Mouse (Mus musculus): ENCODE data around the gene 1110004F10Rik.
A peak's percentile ranks its signal among the peaks of the same experiment; 100 is the strongest.

The 1110004F10Rik gene

DNA sequence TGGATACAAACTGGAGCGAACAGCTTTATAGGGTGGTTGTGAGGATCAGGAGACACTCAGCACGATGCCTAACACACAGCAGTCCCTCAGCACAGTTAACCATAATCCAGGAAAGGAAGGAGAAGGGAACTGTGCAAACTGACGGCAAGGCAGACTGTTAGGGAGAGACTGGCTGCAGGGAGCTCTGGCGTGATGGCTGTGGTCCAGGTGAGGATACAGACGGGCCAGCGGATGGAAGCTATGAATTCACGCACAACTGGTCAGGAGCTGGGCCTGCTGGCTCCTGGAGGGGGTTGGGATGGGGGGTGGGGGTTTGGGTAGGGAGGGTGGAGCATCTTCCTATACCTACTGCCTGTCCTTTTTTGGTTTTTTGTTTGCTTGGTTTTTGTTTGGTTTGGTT lies 86.5 kb downstream of the 1110004F10Rik start:
- H3K36me3 ChIP-seq (ENCODE audit: insufficient read depth, low read length): peaks cover 73% of the 10 kb centered on the region
- H3K9me3 ChIP-seq (ENCODE audit: low read length): no peaks in the 10 kb centered on the region
- H3K4me3 ChIP-seq (replicated peaks; ENCODE audit: low read length): no peak overlapping the region
- TF ChIP-seq NANOG (IDR thresholded peaks at IDR 0.05; ENCODE audit: borderline replicate concordance, low read length) (no peak), CTCF (conservative IDR thresholded peaks at IDR 0.05; ENCODE audit: low read length) (no peak), POU5F1 (IDR thresholded peaks at IDR 0.05; ENCODE audit: borderline replicate concordance, low read length) (no peak)
- no peaks in the 10 kb centered on the region for H3K27me3 ChIP-seq (ENCODE audit: insufficient read depth, low read length)
- H3K4me1 ChIP-seq (replicated peaks; ENCODE audit: low read depth, low read length): peaks cover 78% of the 10 kb centered on the region

DNA sequence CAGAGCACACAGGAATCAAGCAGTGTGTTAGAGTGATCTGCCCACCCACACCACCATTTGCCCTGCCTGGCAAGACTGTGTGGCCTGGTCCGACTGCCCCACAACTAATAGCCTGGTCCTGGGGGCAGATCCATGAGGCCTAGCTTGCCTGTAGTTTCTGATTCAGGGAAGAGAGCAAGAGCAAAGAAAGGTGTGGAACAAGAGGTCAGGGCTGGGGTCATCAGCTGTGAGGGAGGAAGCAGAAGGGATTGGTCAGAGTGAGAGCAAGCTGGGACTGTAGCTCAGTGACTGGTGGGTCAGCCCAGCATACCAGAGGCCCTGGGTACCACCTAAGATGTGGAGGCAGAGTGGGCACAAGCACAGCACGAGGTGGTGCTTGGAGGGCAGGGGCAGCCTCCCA lies 87.9 kb downstream of the 1110004F10Rik start:
- Histone ChIP-seq H3K9me3 (ENCODE audit: low read length) (no peaks in the 10 kb centered on the region), H3K4me3 (replicated peaks; ENCODE audit: low read length) (peak overlapping the region; percentile 39; the same call in 1 of the 2 replicates), H3K4me1 (replicated peaks; ENCODE audit: low read depth, low read length) (peaks cover 72% of the 10 kb centered on the region), H3K27me3 (ENCODE audit: insufficient read depth, low read length) (no peaks in the 10 kb centered on the region), H3K36me3 (ENCODE audit: insufficient read depth, low read length) (peaks cover 86% of the 10 kb centered on the region)
- TF ChIP-seq NANOG (IDR thresholded peaks at IDR 0.05; ENCODE audit: borderline replicate concordance, low read length): no peak

DNA sequence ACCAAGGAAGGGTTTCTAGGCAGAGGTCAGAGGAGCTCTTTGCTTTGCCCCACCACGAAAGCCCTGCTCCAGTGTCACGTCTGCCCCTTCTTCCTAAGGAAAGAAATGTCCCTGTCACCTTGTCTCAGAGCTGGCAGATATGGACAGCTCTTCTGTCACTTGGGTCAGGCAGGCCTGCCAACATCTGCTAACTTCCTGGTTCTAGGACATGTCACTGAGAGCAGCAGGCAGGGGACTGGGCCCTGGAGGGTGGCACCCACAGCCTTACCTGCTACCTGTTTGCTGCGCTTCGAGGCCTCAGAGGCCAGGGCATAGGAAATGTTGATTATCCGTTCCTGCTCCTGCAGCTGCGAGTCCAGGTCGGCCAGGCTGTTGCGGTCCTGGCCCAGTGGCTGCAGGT lies 89.1 kb downstream of the 1110004F10Rik start:
- peaks cover 70% of the 10 kb centered on the region for H3K4me1 ChIP-seq (replicated peaks; ENCODE audit: low read depth, low read length)
- H3K27me3 ChIP-seq (ENCODE audit: insufficient read depth, low read length): no peaks in the 10 kb centered on the region
- H3K9me3 ChIP-seq (ENCODE audit: low read length): no peaks in the 10 kb centered on the region
- H3K36me3 ChIP-seq (ENCODE audit: insufficient read depth, low read length): peaks cover 94% of the 10 kb centered on the region
- H3K4me3 ChIP-seq (replicated peaks; ENCODE audit: low read length): no peak overlapping the region
- TF ChIP-seq NANOG (IDR thresholded peaks at IDR 0.05; ENCODE audit: borderline replicate concordance, low read length) (no peak), POU5F1 (IDR thresholded peaks at IDR 0.05; ENCODE audit: borderline replicate concordance, low read length) (no peak), CTCF (conservative IDR thresholded peaks at IDR 0.05; ENCODE audit: low read length) (no peak)

DNA sequence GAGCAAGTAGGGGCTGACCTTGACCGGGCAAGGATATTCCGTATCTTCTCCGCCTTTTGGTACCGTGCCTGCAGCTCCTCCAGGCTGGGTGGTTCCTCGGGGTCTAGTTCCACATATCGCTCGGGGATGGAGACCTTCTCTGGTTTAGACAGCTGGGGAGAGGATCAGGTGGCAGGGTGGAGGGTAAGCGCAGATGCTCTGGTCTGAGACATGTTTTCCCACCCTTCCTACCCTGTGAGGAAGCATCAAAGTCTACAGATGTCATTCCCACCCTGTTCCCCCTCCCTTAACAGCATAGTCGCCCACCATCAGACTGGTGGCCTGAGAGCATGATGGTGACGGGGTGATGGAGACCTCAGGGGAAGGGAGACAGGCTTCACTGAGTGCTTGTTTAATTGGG lies 90.2 kb downstream of the 1110004F10Rik start:
- no peak overlapping the region for H3K4me3 ChIP-seq (replicated peaks; ENCODE audit: low read length)
- peaks cover 95% of the 10 kb centered on the region for H3K36me3 ChIP-seq (ENCODE audit: insufficient read depth, low read length)
- TF ChIP-seq CTCF (conservative IDR thresholded peaks at IDR 0.05; ENCODE audit: low read length): no peak
- TF ChIP-seq POU5F1 (IDR thresholded peaks at IDR 0.05; ENCODE audit: borderline replicate concordance, low read length): no peak
- no peak for TF ChIP-seq NANOG (IDR thresholded peaks at IDR 0.05; ENCODE audit: borderline replicate concordance, low read length)
- H3K4me1 ChIP-seq (replicated peaks; ENCODE audit: low read depth, low read length): peaks cover 70% of the 10 kb centered on the region
- H3K27me3 ChIP-seq (ENCODE audit: insufficient read depth, low read length): no peaks in the 10 kb centered on the region
- no peaks in the 10 kb centered on the region for H3K9me3 ChIP-seq (ENCODE audit: low read length)

DNA sequence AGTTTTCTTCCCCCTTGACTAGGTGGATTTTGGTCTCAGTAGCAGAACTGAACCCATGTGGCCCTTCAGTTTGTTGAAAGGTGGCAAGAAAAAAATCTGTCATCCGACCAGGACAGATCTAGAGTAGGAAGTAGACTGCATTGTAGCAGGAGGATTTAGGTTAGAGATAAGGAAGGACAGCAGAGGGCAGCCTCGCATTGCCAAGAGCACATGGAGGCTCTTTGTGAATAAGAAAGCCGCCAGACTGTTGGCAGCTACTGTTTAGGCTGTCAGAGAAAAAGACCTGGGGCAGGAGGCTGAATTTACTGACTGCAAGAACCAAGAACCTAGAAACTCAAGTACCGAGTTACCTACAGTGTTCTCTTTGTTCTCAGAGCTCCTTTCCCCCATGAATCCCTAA lies 92.2 kb downstream of the 1110004F10Rik start:
- Histone ChIP-seq H3K4me3 (replicated peaks; ENCODE audit: low read length) (no peak overlapping the region), H3K27me3 (ENCODE audit: insufficient read depth, low read length) (no peaks in the 10 kb centered on the region), H3K4me1 (replicated peaks; ENCODE audit: low read depth, low read length) (peaks cover 70% of the 10 kb centered on the region), H3K36me3 (ENCODE audit: insufficient read depth, low read length) (peaks cover 97% of the 10 kb centered on the region), H3K9me3 (ENCODE audit: low read length) (no peaks in the 10 kb centered on the region)
- TF ChIP-seq NANOG (IDR thresholded peaks at IDR 0.05; ENCODE audit: borderline replicate concordance, low read length) (no peak), CTCF (conservative IDR thresholded peaks at IDR 0.05; ENCODE audit: low read length) (no peak), POU5F1 (IDR thresholded peaks at IDR 0.05; ENCODE audit: borderline replicate concordance, low read length) (no peak)

DNA sequence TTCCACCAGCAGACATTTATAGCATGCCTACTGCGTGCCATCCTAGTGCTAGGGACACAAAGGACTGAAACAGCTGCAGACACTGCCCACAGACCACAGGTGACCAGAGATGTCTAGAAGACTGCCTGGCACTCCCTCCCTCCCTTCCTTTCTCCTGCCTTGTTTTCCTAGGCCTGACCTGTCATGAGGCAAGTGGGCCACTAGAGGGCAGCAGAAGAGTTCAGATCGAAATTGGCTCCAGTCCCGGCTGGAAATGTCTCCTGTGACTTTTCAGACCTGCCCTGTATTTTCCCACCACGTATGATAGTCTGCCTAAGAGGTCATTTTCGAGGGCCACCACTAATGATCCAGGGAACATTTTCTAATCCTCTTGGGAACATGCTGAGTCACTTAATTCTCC lies 92.9 kb downstream of the 1110004F10Rik start:
- H3K4me1 ChIP-seq (replicated peaks; ENCODE audit: low read depth, low read length): peaks cover 63% of the 10 kb centered on the region
- TF ChIP-seq NANOG (IDR thresholded peaks at IDR 0.05; ENCODE audit: borderline replicate concordance, low read length) (no peak), CTCF (conservative IDR thresholded peaks at IDR 0.05; ENCODE audit: low read length) (peak; percentile 80)
- H3K4me3 ChIP-seq (replicated peaks; ENCODE audit: low read length): no peak overlapping the region
- no peaks in the 10 kb centered on the region for H3K27me3 ChIP-seq (ENCODE audit: insufficient read depth, low read length)
- H3K9me3 ChIP-seq (ENCODE audit: low read length): no peaks in the 10 kb centered on the region
- H3K36me3 ChIP-seq (ENCODE audit: insufficient read depth, low read length): peaks cover 97% of the 10 kb centered on the region

DNA sequence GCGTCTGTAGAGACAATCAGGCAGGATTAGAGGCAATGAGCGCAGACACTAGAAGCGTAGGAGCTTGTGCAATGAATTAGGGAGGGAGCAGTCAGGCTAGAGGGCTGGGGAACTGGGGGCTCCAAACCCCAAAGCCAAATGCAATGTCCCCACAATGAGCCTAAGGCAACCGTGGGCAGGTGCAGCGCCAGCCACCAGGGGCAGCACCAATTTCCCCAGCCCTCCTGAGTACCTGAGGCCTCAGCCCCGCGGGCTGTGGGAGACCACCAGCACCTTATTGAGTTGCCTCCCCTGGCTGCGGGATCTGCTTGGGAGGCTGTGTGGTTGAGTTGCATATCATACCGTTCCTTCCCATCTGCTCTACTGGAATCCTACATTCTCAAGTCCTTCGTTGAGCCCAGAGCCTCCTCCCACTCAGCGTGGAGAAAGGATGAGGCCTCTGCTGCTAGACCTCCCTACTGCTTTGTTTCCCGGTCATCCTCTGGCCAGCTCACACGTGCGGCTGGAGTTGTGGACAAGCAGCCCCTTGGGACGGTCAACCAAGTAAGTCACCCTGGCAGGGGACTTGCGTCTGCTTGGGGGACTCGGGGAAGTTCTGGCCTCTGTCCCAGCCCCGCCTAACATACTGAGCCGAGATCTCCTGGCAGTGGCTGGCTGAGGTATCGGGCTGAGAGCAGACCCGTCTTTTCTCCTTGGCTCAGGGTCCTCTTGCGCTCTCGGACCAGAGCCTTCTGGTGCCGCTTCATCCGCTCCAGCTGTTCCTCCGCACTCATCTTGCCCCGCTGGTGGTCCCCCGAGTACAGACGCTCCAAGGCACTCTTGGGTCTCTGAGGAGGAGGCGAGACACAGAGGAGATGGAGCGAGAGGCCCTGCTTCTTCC lies 95.5 kb downstream of the 1110004F10Rik start:
- Histone ChIP-seq H3K27me3 (ENCODE audit: insufficient read depth, low read length) (no peaks in the 10 kb centered on the region), H3K9me3 (ENCODE audit: low read length) (no peaks in the 10 kb centered on the region), H3K36me3 (ENCODE audit: insufficient read depth, low read length) (peaks cover 97% of the 10 kb centered on the region), H3K4me1 (replicated peaks; ENCODE audit: low read depth, low read length) (peaks cover 53% of the 10 kb centered on the region), H3K4me3 (replicated peaks; ENCODE audit: low read length) (peak overlapping the region; percentile 5)
- TF ChIP-seq CTCF (conservative IDR thresholded peaks at IDR 0.05; ENCODE audit: low read length): peak; percentile 35
- TF ChIP-seq POU5F1 (IDR thresholded peaks at IDR 0.05; ENCODE audit: borderline replicate concordance, low read length): no peak

DNA sequence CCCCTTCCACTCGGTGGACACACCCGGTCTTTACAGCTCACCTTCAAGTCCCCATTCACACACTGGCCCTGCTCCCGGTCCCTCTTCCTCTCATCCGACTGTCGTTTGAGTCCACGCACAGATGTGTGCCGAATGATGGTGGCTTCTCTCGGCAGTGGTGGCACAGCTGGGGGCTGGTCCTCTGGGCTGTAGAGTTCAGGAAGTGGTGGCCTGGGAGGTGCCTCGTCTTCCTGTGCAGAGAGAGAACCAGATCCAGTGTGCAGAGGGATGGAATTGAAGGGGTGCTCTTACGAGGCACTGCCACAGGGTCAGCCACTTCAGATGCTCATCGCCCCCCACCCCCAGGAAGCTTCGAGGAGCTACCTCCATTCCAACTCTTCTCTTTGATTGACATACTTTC lies 98.0 kb downstream of the 1110004F10Rik start:
- H3K4me3 ChIP-seq (replicated peaks; ENCODE audit: low read length): no peak overlapping the region
- H3K4me1 ChIP-seq (replicated peaks; ENCODE audit: low read depth, low read length): peaks cover 37% of the 10 kb centered on the region
- no peaks in the 10 kb centered on the region for H3K9me3 ChIP-seq (ENCODE audit: low read length)
- H3K36me3 ChIP-seq (ENCODE audit: insufficient read depth, low read length): peaks cover 99% of the 10 kb centered on the region
- no peaks in the 10 kb centered on the region for H3K27me3 ChIP-seq (ENCODE audit: insufficient read depth, low read length)
- TF ChIP-seq CTCF (conservative IDR thresholded peaks at IDR 0.05; ENCODE audit: low read length) (no peak), NANOG (IDR thresholded peaks at IDR 0.05; ENCODE audit: borderline replicate concordance, low read length) (no peak), POU5F1 (IDR thresholded peaks at IDR 0.05; ENCODE audit: borderline replicate concordance, low read length) (no peak)

DNA sequence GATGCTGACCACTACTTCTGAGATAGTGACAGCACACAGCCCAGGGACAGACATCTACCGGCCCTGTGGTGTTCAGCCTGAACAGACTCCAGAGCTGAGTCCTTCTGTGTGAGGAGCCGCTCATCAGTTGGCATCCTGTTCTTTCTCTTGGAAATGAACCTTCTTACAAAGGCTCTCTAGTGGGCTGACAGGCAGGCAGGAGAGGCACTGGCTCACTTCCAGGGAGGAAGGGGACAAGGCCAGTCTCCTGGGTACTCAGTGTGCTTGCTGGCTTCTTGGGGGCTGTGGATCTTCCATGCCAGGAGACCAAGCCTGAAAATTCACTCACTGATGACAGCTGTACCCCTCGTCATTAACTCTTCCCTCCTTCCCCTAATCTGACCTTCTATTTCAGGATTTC lies 98.5 kb downstream of the 1110004F10Rik start:
- TF ChIP-seq NANOG (IDR thresholded peaks at IDR 0.05; ENCODE audit: borderline replicate concordance, low read length): no peak
- no peak overlapping the region for H3K4me3 ChIP-seq (replicated peaks; ENCODE audit: low read length)
- H3K36me3 ChIP-seq (ENCODE audit: insufficient read depth, low read length): peaks cover 99% of the 10 kb centered on the region
- no peaks in the 10 kb centered on the region for H3K27me3 ChIP-seq (ENCODE audit: insufficient read depth, low read length)
- no peaks in the 10 kb centered on the region for H3K9me3 ChIP-seq (ENCODE audit: low read length)
- H3K4me1 ChIP-seq (replicated peaks; ENCODE audit: low read depth, low read length): peaks cover 33% of the 10 kb centered on the region

All from E14TG2a.4 (cell line).